Mouse (Mus musculus): ENCODE measurements around the gene Hmcn2. TPM values are rescaled to one million over a fixed set of nuclear protein-coding genes. Genes with fewer than 3 reads are reported as not detected.
A peak's percentile ranks its signal among the peaks of the same experiment; 100 is the strongest.

Hmcn2 gene
- polyA plus RNA-seq, 1 experiment, result 0.96 TPM

DNA sequence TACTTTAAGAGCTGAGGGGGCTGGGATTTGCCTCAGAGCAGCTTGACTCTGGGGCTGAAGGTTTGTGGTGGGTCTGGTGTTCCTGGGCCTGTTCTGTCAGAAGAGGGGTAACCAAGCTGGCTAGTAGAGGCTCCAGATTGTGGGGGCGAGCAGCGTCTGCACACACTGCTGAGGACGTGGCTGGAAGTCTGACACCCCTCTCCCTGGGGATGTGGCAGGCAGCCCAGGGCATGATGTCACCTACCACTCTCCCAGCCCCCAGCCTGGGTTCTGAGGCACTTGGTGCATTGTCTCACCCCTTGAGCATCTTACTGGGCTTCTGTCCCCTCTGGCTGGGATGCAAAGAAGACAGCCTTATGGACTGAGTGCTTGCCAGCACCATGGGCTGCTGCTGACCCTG, 34.2 kb downstream of the Hmcn2 start:
- TF ChIP-seq POLR2A (IDR thresholded peaks at IDR 0.05; ENCODE audit: borderline replicate concordance, extremely low read depth, insufficient read depth, insufficient read length, poor library complexity, severe bottlenecking) (no peak), CTCF (IDR thresholded peaks at IDR 0.05; ENCODE audit: borderline replicate concordance, extremely low read depth, insufficient read depth, insufficient read length) (no peak)
- DNase-seq (ENCODE audit: low read depth), result peak; percentile 70

DNA sequence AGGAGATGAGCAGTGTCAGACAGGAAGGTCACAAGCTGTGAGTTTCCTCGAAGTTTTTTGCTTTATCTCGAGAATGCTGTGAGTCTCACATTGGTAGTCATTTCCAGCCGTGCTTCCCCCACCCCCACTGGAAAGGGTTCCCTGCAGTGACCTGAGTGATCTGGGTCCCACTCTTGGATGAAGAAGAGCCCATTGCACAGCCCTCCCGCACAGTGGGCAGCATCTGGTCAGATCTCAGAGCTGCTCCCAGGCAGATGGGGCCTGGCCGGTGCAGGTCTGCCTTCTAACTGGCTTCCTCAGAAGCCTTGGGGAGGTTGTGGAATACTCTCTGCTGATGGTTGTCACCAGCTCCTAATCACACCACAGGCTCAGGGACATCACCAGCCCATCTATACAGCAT, 34.6 kb downstream of the Hmcn2 start:
- DNase-seq (ENCODE audit: low read depth), result no peak
- TF ChIP-seq CTCF (IDR thresholded peaks at IDR 0.05; ENCODE audit: borderline replicate concordance, extremely low read depth, insufficient read depth, insufficient read length), result no peak
- TF ChIP-seq POLR2A (IDR thresholded peaks at IDR 0.05; ENCODE audit: borderline replicate concordance, extremely low read depth, insufficient read depth, insufficient read length, poor library complexity, severe bottlenecking), result no peak

DNA sequence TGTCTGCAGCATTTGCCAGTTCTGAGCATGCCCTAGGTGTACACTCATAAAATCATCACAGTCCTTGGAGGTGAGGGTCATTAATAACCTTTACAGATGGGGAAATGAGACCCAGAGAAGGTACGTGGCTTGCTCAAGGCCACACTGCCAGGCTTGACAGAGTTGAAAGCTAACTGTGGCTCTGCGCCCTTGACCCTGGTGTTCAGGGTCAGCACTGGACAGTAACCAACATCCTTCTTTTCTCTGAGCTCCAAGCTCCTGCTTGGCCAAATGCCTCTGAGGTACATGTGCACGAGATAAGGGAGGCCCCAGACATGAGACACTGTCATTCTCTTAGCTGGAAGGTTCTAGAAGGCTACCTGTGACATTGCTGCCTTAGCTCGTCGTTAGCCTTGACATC, 42.6 kb downstream of the Hmcn2 start:
- TF ChIP-seq CTCF (IDR thresholded peaks at IDR 0.05; ENCODE audit: borderline replicate concordance, extremely low read depth, insufficient read depth, insufficient read length), result no peak
- no peak for DNase-seq (ENCODE audit: low read depth)

GRCm38 (mm10) chr2:31359316-31359715, 45.1 kb downstream of the Hmcn2 start:
- no peak for DNase-seq (ENCODE audit: low read depth)
- TF ChIP-seq POLR2A (IDR thresholded peaks at IDR 0.05; ENCODE audit: borderline replicate concordance, extremely low read depth, insufficient read depth, insufficient read length, poor library complexity, severe bottlenecking) (no peak), CTCF (IDR thresholded peaks at IDR 0.05; ENCODE audit: borderline replicate concordance, extremely low read depth, insufficient read depth, insufficient read length) (no peak)

GRCm38 (mm10) chr2:31367186-31367585, 53.0 kb downstream of the Hmcn2 start:
- DNase-seq (ENCODE audit: low read depth), result peak; percentile 7

GRCm38 (mm10) chr2:31371396-31371795, 57.2 kb downstream of the Hmcn2 start:
- DNase-seq (ENCODE audit: low read depth), result no peak
- TF ChIP-seq CTCF (IDR thresholded peaks at IDR 0.05; ENCODE audit: borderline replicate concordance, extremely low read depth, insufficient read depth, insufficient read length) (no peak), POLR2A (IDR thresholded peaks at IDR 0.05; ENCODE audit: borderline replicate concordance, extremely low read depth, insufficient read depth, insufficient read length, poor library complexity, severe bottlenecking) (no peak)

More at GRCm38 (mm10) chr2:31367186-31367585, 53.0 kb downstream of the Hmcn2 start:
- TF ChIP-seq CTCF (IDR thresholded peaks at IDR 0.05; ENCODE audit: borderline replicate concordance, extremely low read depth, insufficient read depth, insufficient read length), result no peak

DNA sequence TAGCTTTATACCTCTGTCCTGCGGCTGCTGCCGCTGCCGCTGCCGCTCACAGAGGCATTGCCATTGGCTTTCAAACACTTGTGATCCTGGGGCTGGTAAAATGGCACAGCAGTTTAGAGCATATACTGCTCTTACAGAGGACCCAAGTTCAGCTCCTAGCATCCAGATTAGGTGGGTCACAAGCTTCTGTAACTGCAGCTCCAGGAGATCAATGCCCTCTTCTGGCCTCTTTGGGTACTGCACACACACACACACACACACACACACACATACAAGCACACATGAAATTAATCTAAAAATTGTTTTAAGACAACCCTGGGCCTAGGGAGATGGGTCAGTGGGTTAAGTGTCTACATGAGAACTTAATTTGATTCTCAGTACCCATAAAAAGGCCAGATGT, 58.0 kb downstream of the Hmcn2 start:
- DNase-seq (ENCODE audit: low read depth), result no peak
- no peak for TF ChIP-seq POLR2A (IDR thresholded peaks at IDR 0.05; ENCODE audit: borderline replicate concordance, extremely low read depth, insufficient read depth, insufficient read length, poor library complexity, severe bottlenecking)
- TF ChIP-seq CTCF (IDR thresholded peaks at IDR 0.05; ENCODE audit: borderline replicate concordance, extremely low read depth, insufficient read depth, insufficient read length), result peak; percentile 23; the same call in 1 of the 2 replicates

GRCm38 (mm10) chr2:31374415-31374814, 60.2 kb downstream of the Hmcn2 start:
- TF ChIP-seq POLR2A (IDR thresholded peaks at IDR 0.05; ENCODE audit: borderline replicate concordance, extremely low read depth, insufficient read depth, insufficient read length, poor library complexity, severe bottlenecking) (no peak), CTCF (IDR thresholded peaks at IDR 0.05; ENCODE audit: borderline replicate concordance, extremely low read depth, insufficient read depth, insufficient read length) (no peak)
- peak; percentile 37 for DNase-seq (ENCODE audit: low read depth)

DNA sequence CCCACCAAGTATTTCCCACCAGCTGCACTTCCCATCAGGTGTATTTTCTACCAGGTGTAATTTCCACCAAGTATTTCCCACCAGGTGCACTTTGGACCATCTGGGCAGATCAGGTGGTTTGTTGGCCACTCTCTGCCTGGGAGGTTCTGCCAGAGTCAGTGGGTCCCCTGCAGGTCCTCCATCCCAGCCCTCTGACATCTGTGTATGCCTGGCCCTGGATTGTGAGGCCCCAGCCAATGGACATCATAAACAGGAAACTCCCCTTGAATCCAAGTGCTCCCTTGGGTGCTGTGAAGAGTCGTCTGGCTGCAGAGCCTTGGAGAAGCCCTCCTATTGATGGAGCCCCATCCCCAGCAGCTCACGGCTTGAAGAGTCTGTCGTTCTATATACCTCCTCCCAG, 61.8 kb downstream of the Hmcn2 start:
- no peak for TF ChIP-seq CTCF (IDR thresholded peaks at IDR 0.05; ENCODE audit: borderline replicate concordance, extremely low read depth, insufficient read depth, insufficient read length)
- no peak for TF ChIP-seq POLR2A (IDR thresholded peaks at IDR 0.05; ENCODE audit: borderline replicate concordance, extremely low read depth, insufficient read depth, insufficient read length, poor library complexity, severe bottlenecking)
- DNase-seq (ENCODE audit: low read depth), result no peak

- TF ChIP-seq POLR2A (IDR thresholded peaks at IDR 0.05; ENCODE audit: borderline replicate concordance, extremely low read depth, insufficient read depth, insufficient read length, poor library complexity, severe bottlenecking) (no peak), CTCF (IDR thresholded peaks at IDR 0.05; ENCODE audit: borderline replicate concordance, extremely low read depth, insufficient read depth, insufficient read length) (no peak)
Measured at GRCm38 (mm10) chr2:31377481-31377880, 63.3 kb downstream of the Hmcn2 start.

GRCm38 (mm10) chr2:31381292-31381846, 67.2 kb downstream of the Hmcn2 start:
- TF ChIP-seq CTCF (IDR thresholded peaks at IDR 0.05; ENCODE audit: borderline replicate concordance, extremely low read depth, insufficient read depth, insufficient read length), result peak; percentile 90
- TF ChIP-seq POLR2A (IDR thresholded peaks at IDR 0.05; ENCODE audit: borderline replicate concordance, extremely low read depth, insufficient read depth, insufficient read length, poor library complexity, severe bottlenecking), result no peak
- peak; percentile 79 for DNase-seq (ENCODE audit: low read depth)

More at GRCm38 (mm10) chr2:31377481-31377880, 63.3 kb downstream of the Hmcn2 start:
- no peak for DNase-seq (ENCODE audit: low read depth)

GRCm38 (mm10) chr2:31382952-31383351, 68.7 kb downstream of the Hmcn2 start:
- TF ChIP-seq CTCF (IDR thresholded peaks at IDR 0.05; ENCODE audit: borderline replicate concordance, extremely low read depth, insufficient read depth, insufficient read length), result peak; percentile 76
- TF ChIP-seq POLR2A (IDR thresholded peaks at IDR 0.05; ENCODE audit: borderline replicate concordance, extremely low read depth, insufficient read depth, insufficient read length, poor library complexity, severe bottlenecking), result no peak
- DNase-seq (ENCODE audit: low read depth), result peak; percentile 12

Data from brain, embryonic 14.5 days (tissue).